Mouse (Mus musculus) hindbrain, embryonic 14.5 days (tissue): ENCODE results near the gene Utrn. TPM values are rescaled to one million over a fixed set of nuclear protein-coding genes. Genes with fewer than 3 reads are reported as not detected.

Experiments
- ATAC-seq: fragments of 200-750 bp; cut with Nextera tagmentation; 2 replicates; pipeline ENCODE4 v1.8.0; 2017; ENCODE audit warnings: moderate number of reproducible peaks, mild to moderate bottlenecking, moderate TSS enrichment, moderate library complexity; ENCODE audit not compliant: low FRiP score
- DNase-seq: peaks from one replicate; pipeline ENCODE4 v3.0.0-alpha.2; 2015; ENCODE audit warnings: low spot score
- H3K27ac ChIP-seq: fragments of 300-500 bp; sonication (generic); 2 replicates; pipeline ENCODE4 v1.5.1; 2014; ENCODE audit warnings: mild to moderate bottlenecking, moderate library complexity
- H3K27me3 ChIP-seq: fragments of 300-500 bp; sonication (generic); 2 replicates; pipeline ENCODE4 v1.6.1; 2014; ENCODE audit warnings: mild to moderate bottlenecking, low read length, mixed read lengths; ENCODE audit not compliant: control insufficient read depth, insufficient read depth
- H3K36me3 ChIP-seq: fragments of 300-500 bp; sonication (generic); replicated peaks from 2 replicates; pipeline ENCODE4 v1.6.1; 2014; ENCODE audit not compliant: control insufficient read depth, insufficient read depth
- H3K4me1 ChIP-seq: fragments of 300-500 bp; sonication (generic); replicated peaks from 2 replicates; pipeline ENCODE4 v1.6.1; 2014; ENCODE audit warnings: antibody characterized with exemption, low read length, mixed read lengths; ENCODE audit not compliant: control insufficient read depth, insufficient read depth
- H3K4me2 ChIP-seq: fragments of 300-500 bp; sonication (generic); replicated peaks from 2 replicates; pipeline ENCODE4 v1.6.1; 2014; ENCODE audit warnings: mild to moderate bottlenecking, moderate library complexity
- H3K4me3 ChIP-seq: fragments of 300-500 bp; sonication (generic); replicated peaks from 2 replicates; pipeline ENCODE4 v1.5.1; 2014; ENCODE audit warnings: mild to moderate bottlenecking, low read length
- H3K9ac ChIP-seq: fragments of 300-500 bp; sonication (generic); 2 replicates; pipeline ENCODE4 v1.6.1; 2014
- H3K9me3 ChIP-seq: fragments of 300-500 bp; sonication (generic); 2 replicates; pipeline ENCODE4 v1.6.1; 2016; ENCODE audit warnings: low read length; ENCODE audit not compliant: control insufficient read depth
- WGBS: fragments of 180-500 bp; shearing (Covaris S2); extraction: QIAGEN DNeasy Blood & Tissue Kit; methylation state at CpG from one replicate; pipeline ENCODE4 v1.1.7; 2014; 5-methylcytosine and 5-hydroxymethylcytosine counted together
- polyA plus RNA-seq: library from polyadenylated mRNA; unstranded; fragments of >200 nt; fragmentation: Nextera tagmentation; extraction: Ambion mirVana; gene quantifications from 2 replicates; pipeline ENCODE4 v1.2.1, GENCODE M21; 2014

The Utrn gene
- polyA plus RNA-seq, 1 experiment from 2014 or later, result 28.2 TPM

DNA sequence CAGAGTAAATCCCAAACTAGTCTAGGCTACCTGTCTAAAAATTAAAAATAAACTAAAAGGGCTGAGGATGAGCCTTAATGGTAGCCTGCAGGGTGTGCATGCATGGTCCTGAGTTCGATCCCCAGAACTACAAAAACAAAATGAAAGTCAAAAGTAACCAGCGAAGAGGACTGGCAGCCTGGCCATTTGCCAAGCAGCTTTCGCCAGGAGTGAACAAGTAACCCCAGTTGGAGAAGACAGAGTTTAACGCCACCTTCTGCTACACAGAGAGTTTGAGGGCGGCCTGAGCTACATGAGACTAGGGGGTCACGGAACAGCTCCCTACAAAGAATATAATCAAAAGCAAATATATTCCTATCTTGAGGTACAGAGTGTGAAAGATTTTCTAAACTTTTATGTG, 4.0 kb downstream of the Utrn start:
- Histone ChIP-seq H3K4me3 (no peak overlapping the region), H3K9ac (no peak overlapping the region), H3K4me2 (no peak overlapping the region), H3K27me3 (no peaks in the 10 kb centered on the region), H3K27ac (no peak overlapping the region), H3K4me1 (peaks cover 9% of the 10 kb centered on the region), H3K36me3 (no peaks in the 10 kb centered on the region), H3K9me3 (no peaks in the 10 kb centered on the region)
- DNase-seq (no peak), ATAC-seq (no peak)
- WGBS, result 85% methylated on average over 6 of the region's 6 CpGs

GRCm38 (mm10) chr10:12863581-12863980, 5.6 kb downstream of the Utrn start:
- H3K4me3 ChIP-seq, result no peak overlapping the region
- DNase-seq (no peak), ATAC-seq (no peak)
- H3K27me3 ChIP-seq, result no peaks in the 10 kb centered on the region
- H3K27ac ChIP-seq, result no peak overlapping the region
- no peaks in the 10 kb centered on the region for H3K36me3 ChIP-seq
- WGBS, result 85% methylated on average over 9 of the region's 9 CpGs
- H3K4me1 ChIP-seq, result peaks cover 9% of the 10 kb centered on the region
- no peak overlapping the region for H3K4me2 ChIP-seq
- no peak overlapping the region for H3K9ac ChIP-seq
- H3K9me3 ChIP-seq, result no peaks in the 10 kb centered on the region

GRCm38 (mm10) chr10:12862047-12862446, 7.1 kb downstream of the Utrn start:
- 89% methylated on average over 8 of the region's 8 CpGs for WGBS
- Histone ChIP-seq H3K4me1 (0 out of 2 replicates have a peak, but pooled peaks cover 5% of the 10 kb centered on the region), H3K9ac (no peak overlapping the region), H3K27ac (no peak overlapping the region), H3K27me3 (no peaks in the 10 kb centered on the region), H3K4me2 (no peak overlapping the region), H3K9me3 (no peaks in the 10 kb centered on the region), H3K4me3 (no peak overlapping the region), H3K36me3 (no peaks in the 10 kb centered on the region)
- ATAC-seq (no peak), DNase-seq (no peak)

- 72% methylated on average over 2 of the region's 2 CpGs for WGBS
Measured at GRCm38 (mm10) chr10:12861381-12861780, 7.8 kb downstream of the Utrn start.

DNA sequence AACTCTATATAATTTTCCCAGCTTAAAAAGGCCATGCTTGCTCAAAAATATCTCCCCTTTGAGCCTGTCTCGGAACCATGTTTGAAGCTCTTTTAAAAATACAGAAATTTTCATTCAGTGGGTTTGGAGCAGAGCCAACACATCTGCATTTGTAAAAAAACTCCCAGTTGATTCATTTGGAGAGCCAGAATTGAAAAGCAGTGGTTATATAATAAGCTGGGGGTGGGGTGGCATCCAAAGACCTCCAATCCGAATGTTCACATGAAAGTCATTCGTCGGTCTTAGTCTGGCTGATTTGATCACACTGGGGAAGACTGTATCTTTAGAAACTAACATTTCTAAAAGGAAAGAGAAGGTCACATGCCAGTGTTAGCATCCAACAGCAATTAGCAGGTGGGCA, 8.4 kb downstream of the Utrn start:
- no peak for DNase-seq
- ATAC-seq, result no peak
- 74% methylated on average over 4 of the region's 4 CpGs for WGBS

More at GRCm38 (mm10) chr10:12861381-12861780, 7.8 kb downstream of the Utrn start:
- Histone ChIP-seq H3K4me2 (no peak overlapping the region), H3K4me3 (no peak overlapping the region), H3K27ac (no peak overlapping the region), H3K36me3 (no peaks in the 10 kb centered on the region), H3K9ac (no peak overlapping the region), H3K4me1 (no peaks in the 10 kb centered on the region), H3K9me3 (no peaks in the 10 kb centered on the region), H3K27me3 (no peaks in the 10 kb centered on the region)
- DNase-seq (no peak), ATAC-seq (no peak)

GRCm38 (mm10) chr10:12860331-12860730, 8.8 kb downstream of the Utrn start:
- WGBS, result 81% methylated on average over 7 of the region's 7 CpGs
- Histone ChIP-seq H3K4me3 (no peak overlapping the region), H3K4me2 (no peak overlapping the region), H3K27me3 (no peaks in the 10 kb centered on the region), H3K9me3 (no peaks in the 10 kb centered on the region), H3K9ac (no peak overlapping the region), H3K4me1 (no peaks in the 10 kb centered on the region), H3K27ac (no peak overlapping the region), H3K36me3 (no peaks in the 10 kb centered on the region)
- DNase-seq, result no peak
- ATAC-seq, result no peak

More for the DNA sequence above, 8.4 kb downstream of the Utrn start:
- Histone ChIP-seq H3K36me3 (no peaks in the 10 kb centered on the region), H3K27me3 (no peaks in the 10 kb centered on the region), H3K4me2 (no peak overlapping the region), H3K9me3 (no peaks in the 10 kb centered on the region), H3K9ac (no peak overlapping the region), H3K4me3 (no peak overlapping the region), H3K27ac (no peak overlapping the region), H3K4me1 (no peaks in the 10 kb centered on the region)

DNA sequence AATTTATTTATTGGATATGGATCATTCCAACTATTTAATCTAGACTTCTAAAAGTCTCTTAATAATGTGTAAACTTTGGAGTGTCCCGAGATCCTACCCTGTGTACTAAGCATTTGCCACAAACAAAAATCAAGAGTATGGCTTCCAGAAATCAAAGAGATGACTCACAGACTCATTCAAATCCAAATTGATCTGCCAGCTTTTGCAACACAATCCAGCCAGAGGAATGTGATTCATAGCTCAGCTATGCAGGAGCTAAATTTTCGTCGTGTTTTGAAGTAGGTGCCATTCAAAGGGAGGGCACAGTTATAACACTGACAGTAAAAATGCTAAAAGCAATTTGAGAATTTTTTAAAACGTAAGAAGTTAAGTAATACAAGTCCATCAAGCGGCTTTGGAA, 11.1 kb downstream of the Utrn start:
- no peaks in the 10 kb centered on the region for H3K9me3 ChIP-seq
- H3K9ac ChIP-seq, result no peak overlapping the region
- 83% methylated on average over 5 of the region's 5 CpGs for WGBS
- H3K36me3 ChIP-seq, result no peaks in the 10 kb centered on the region
- no peak overlapping the region for H3K4me2 ChIP-seq
- H3K27me3 ChIP-seq, result no peaks in the 10 kb centered on the region
- no peaks in the 10 kb centered on the region for H3K4me1 ChIP-seq
- no peak for DNase-seq
- H3K27ac ChIP-seq, result no peak overlapping the region
- H3K4me3 ChIP-seq, result no peak overlapping the region
- no peak for ATAC-seq

DNA sequence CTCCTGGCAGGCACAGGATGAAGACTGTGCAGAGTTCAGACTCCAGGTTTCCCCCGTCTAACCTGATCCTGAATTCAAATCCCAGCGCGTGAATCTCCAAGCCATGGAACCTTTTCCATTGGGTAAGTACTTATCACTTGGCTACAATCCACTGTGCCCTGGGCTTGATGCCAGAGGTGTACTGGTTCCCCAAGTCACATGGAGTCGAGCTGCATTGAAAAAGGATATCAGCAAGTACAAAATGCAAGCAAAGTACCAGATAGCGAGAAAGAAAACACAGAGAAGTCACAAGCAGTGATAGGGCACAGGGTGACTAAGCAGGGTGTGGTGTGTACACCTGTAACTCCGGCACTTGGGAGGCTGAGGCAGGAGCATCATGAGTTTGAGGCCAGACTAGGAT, 14.9 kb downstream of the Utrn start:
- H3K36me3 ChIP-seq, result no peaks in the 10 kb centered on the region
- H3K9ac ChIP-seq, result no peak overlapping the region
- no peak overlapping the region for H3K4me2 ChIP-seq
- H3K27ac ChIP-seq, result no peak overlapping the region
- no peaks in the 10 kb centered on the region for H3K27me3 ChIP-seq
- no peaks in the 10 kb centered on the region for H3K9me3 ChIP-seq
- ATAC-seq, result no peak
- H3K4me3 ChIP-seq, result no peak overlapping the region
- 91% methylated on average over 6 of the region's 6 CpGs for WGBS
- DNase-seq, result no peak
- H3K4me1 ChIP-seq, result no peaks in the 10 kb centered on the region

- WGBS, result 82% methylated on average over 6 of the region's 6 CpGs
- ATAC-seq (no peak), DNase-seq (no peak)
- H3K27ac ChIP-seq, result no peak overlapping the region
- H3K36me3 ChIP-seq, result no peaks in the 10 kb centered on the region
- no peak overlapping the region for H3K4me3 ChIP-seq
- no peaks in the 10 kb centered on the region for H3K27me3 ChIP-seq
- no peaks in the 10 kb centered on the region for H3K9me3 ChIP-seq
- no peak overlapping the region for H3K9ac ChIP-seq
- no peaks in the 10 kb centered on the region for H3K4me1 ChIP-seq
- no peak overlapping the region for H3K4me2 ChIP-seq
Measured at GRCm38 (mm10) chr10:12853776-12854175, 15.4 kb downstream of the Utrn start.

DNA sequence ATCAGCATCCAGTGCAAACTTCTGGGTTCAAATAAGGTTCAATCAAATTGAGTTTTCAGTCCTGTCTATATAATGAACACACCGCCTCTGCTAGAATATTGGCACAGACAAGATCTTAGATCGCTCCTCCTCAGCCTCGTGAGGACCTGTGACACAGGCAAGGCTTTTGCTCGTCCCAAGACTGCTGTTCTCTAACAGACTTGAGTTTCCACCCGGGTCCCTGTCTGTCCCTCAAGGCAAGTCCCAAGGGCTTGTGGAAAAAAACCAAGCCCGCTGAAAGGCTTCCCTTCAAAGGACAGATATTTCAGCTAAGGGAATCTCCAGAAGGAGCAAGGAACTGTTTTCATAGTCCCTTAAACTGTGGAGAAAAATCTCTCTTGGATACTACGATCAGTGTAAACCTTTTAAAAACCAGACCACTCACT, 16.0 kb downstream of the Utrn start:
- 71% methylated on average over 7 of the region's 7 CpGs for WGBS
- no peak overlapping the region for H3K27ac ChIP-seq
- no peaks in the 10 kb centered on the region for H3K36me3 ChIP-seq
- no peak overlapping the region for H3K4me3 ChIP-seq
- H3K9me3 ChIP-seq, result no peaks in the 10 kb centered on the region
- no peaks in the 10 kb centered on the region for H3K4me1 ChIP-seq
- no peak for DNase-seq
- no peak overlapping the region for H3K4me2 ChIP-seq
- no peaks in the 10 kb centered on the region for H3K27me3 ChIP-seq
- ATAC-seq, result no peak
- H3K9ac ChIP-seq, result no peak overlapping the region
